Mouse (Mus musculus): ENCODE results near the gene BC051142. TPM values are rescaled to one million over a fixed set of nuclear protein-coding genes. Genes with fewer than 3 reads are reported as not detected.

Gene BC051142
- total and polyA plus RNA-seq, 3 experiments = 1.1 TPM; not detected in 2

DNA sequence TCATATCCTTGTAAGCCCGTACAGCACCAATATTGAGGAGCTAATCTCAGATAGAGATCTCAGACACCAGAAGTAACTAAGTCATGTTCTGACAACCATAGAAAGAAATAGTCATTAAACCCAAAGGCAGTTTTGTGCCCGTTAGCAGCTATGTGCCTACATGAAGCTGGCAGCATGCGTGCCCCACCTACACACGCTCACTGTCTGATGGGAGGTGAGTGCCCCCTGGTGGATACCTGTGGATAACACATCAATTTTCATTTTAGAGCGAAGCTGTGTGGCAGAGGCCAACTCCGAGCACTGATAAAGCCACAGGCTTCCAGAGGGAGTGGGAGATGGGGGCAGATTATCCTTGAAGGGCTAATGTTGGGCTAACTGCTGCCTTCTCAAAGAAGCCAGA, 12.5 kb downstream of the BC051142 start:
- 16% methylated on average over 6 of the region's 6 CpGs for WGBS
- TF ChIP-seq POLR2A (IDR thresholded peaks at IDR 0.05; ENCODE audit: insufficient read depth, low read depth, low read length) = no peak
- peak; percentile 87 for TF ChIP-seq CTCF (IDR thresholded peaks at IDR 0.05)
- Histone ChIP-seq H3K27ac (no peak overlapping the region), H3K4me1 (ENCODE audit: control insufficient read depth, insufficient read depth, low read length) (no peaks in the 10 kb centered on the region), H3K79me2 (replicated peaks; ENCODE audit: control insufficient read depth, insufficient read depth, low read length) (no peaks in the 10 kb centered on the region), H3K4me3 (no peak overlapping the region), H3K9ac (ENCODE audit: low read depth, low read length) (no peak overlapping the region), H3K27me3 (ENCODE audit: control insufficient read depth, insufficient read depth, low read length) (no peaks in the 10 kb centered on the region), H3K36me3 (ENCODE audit: control insufficient read depth, insufficient read depth, low read length) (no peaks in the 10 kb centered on the region)
- DNase-seq = peak; percentile 35 to 60
- intact Hi-C loops (cut with DNase I) = loop anchor here (1.0 to 2.0 kb wide), 2 partner anchors 23 to 60 kb away; no protein-coding TSS in a partner anchor

DNA sequence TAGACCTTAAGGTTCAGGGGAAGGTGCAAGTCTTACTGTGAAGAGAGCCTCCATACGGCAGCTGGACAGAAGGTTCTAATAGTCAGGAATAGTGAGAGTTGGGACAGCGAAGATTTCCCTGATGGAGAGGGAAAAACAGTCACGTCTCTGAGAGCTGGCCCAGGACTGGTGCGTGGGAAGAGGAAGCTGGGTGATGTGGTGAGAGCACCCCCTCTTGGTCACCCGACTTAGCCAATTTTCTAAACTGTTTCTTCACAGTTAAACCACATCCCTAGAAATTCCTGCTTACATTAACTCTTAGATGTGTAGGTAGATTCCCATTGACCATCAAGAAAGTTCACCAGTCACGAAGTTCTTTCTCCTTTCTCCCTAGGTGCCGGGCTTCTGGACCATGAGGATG, 21.4 kb downstream of the BC051142 start:
- Histone ChIP-seq H3K4me1 (ENCODE audit: control insufficient read depth, insufficient read depth, low read length) (no peaks in the 10 kb centered on the region), H3K9ac (ENCODE audit: low read depth, low read length) (no peak overlapping the region), H3K79me2 (replicated peaks; ENCODE audit: control insufficient read depth, insufficient read depth, low read length) (no peaks in the 10 kb centered on the region), H3K27me3 (ENCODE audit: control insufficient read depth, insufficient read depth, low read length) (peaks cover 1% of the 10 kb centered on the region; the same call in 1 of the 2 replicates), H3K4me3 (no peak overlapping the region), H3K27ac (no peak overlapping the region), H3K36me3 (ENCODE audit: control insufficient read depth, insufficient read depth, low read length) (no peaks in the 10 kb centered on the region)
- 61% methylated on average over 7 of the region's 7 CpGs for WGBS
- TF ChIP-seq EP300 (IDR thresholded peaks at IDR 0.05; ENCODE audit: insufficient read depth, low read depth, low read length) (no peak), POLR2A (IDR thresholded peaks at IDR 0.05; ENCODE audit: insufficient read depth, low read depth, low read length) (no peak)
- DNase-seq = no peak
- intact Hi-C loops (cut with DNase I) = no loop called here

DNA sequence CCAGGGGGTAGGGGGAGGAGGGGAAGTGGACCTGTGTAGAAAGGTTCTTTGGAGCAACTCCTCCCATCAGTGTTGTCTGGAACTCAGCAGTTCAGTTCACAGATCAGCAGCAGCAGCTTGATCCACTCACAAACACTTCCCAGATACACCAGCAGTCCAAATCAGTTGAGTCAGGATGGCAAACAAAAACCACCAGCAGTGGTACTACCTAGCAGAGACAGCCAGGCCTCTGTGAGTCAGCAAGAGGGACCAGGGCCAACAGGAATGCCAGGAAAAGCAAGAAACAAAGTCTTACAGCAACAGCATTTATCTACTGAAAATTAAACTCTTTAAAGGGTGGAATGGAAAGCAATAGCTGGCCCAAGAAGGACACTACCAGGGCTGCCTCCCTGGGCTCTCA, 29.0 kb downstream of the BC051142 start:
- H3K27ac ChIP-seq = no peak overlapping the region
- no peaks in the 10 kb centered on the region for H3K79me2 ChIP-seq (replicated peaks; ENCODE audit: control insufficient read depth, insufficient read depth, low read length)
- TF ChIP-seq POLR2A (IDR thresholded peaks at IDR 0.05; ENCODE audit: insufficient read depth, low read depth, low read length) = no peak
- no peak for TF ChIP-seq EP300 (IDR thresholded peaks at IDR 0.05; ENCODE audit: insufficient read depth, low read depth, low read length)
- no peak for TF ChIP-seq CTCF (IDR thresholded peaks at IDR 0.05)
- no peak overlapping the region for H3K9ac ChIP-seq (ENCODE audit: low read depth, low read length)
- H3K27me3 ChIP-seq (ENCODE audit: control insufficient read depth, insufficient read depth, low read length) = no peaks in the 10 kb centered on the region
- H3K4me3 ChIP-seq = no peak overlapping the region
- H3K36me3 ChIP-seq (ENCODE audit: control insufficient read depth, insufficient read depth, low read length) = no peaks in the 10 kb centered on the region
- no peak for DNase-seq
- intact Hi-C loops (cut with DNase I) = no loop called here
- H3K4me1 ChIP-seq (ENCODE audit: control insufficient read depth, insufficient read depth, low read length) = no peaks in the 10 kb centered on the region

DNA sequence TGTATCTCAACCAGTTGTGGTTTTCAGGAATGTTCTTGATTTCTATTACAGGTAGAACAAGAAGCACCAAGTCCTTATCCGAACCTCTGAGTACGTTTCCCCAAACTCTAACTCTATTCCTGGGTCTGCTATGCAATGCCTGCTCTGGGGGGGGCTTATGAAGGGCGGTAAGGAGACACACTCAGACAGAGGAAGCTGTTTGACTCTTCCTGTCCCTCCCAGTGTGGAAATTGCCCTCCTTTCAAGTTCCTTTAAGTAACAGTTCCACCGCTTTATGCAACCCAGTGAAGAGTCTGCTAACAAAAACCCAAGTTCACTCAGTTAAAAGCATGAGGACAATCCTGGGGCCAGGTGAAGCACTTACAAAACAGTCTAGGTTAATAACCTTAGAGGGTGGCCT, 38.5 kb downstream of the BC051142 start:
- peak in 1 of 2 experiments; percentile 6 for DNase-seq
- peak overlapping the region; percentile 38 for H3K27ac ChIP-seq
- intact Hi-C loops (cut with DNase I) = loop anchor here (5.0 kb wide), 1 partner anchor 120 kb away; no protein-coding TSS in a partner anchor
- peaks cover 5% of the 10 kb centered on the region for H3K4me1 ChIP-seq (ENCODE audit: control insufficient read depth, insufficient read depth, low read length)
- TF ChIP-seq EP300 (IDR thresholded peaks at IDR 0.05; ENCODE audit: insufficient read depth, low read depth, low read length) = no peak
- TF ChIP-seq POLR2A (IDR thresholded peaks at IDR 0.05; ENCODE audit: insufficient read depth, low read depth, low read length) = no peak
- TF ChIP-seq CTCF (IDR thresholded peaks at IDR 0.05) = no peak
- H3K4me3 ChIP-seq = no peak overlapping the region
- no peaks in the 10 kb centered on the region for H3K79me2 ChIP-seq (replicated peaks; ENCODE audit: control insufficient read depth, insufficient read depth, low read length)
- H3K36me3 ChIP-seq (ENCODE audit: control insufficient read depth, insufficient read depth, low read length) = no peaks in the 10 kb centered on the region
- no peak overlapping the region for H3K9ac ChIP-seq (ENCODE audit: low read depth, low read length)
- H3K27me3 ChIP-seq (ENCODE audit: control insufficient read depth, insufficient read depth, low read length) = no peaks in the 10 kb centered on the region
- 26% methylated on average over 4 of the region's 4 CpGs for WGBS

DNA sequence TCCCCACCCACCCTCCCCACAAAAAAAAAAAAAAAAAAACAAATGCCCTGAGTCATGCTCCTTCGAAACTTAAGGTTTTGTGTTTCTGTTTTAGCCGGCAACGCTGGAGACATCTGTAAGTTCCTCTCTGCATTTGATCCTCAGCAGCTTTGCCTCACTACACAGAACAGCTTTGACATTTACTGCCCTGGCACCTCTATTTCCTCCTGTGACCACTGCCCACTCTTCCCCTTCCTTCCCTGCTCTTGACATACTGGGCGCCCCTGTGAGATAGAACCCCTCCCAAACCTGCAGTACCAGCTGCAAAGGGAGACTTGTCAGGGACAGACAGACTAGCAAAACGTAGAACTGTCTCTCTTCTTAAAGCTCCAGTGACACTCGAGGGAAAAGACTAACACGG, 39.0 kb downstream of the BC051142 start:
- DNase-seq = peak in 1 of 2 experiments; percentile 3
- H3K79me2 ChIP-seq (replicated peaks; ENCODE audit: control insufficient read depth, insufficient read depth, low read length) = no peaks in the 10 kb centered on the region
- no peak overlapping the region for H3K9ac ChIP-seq (ENCODE audit: low read depth, low read length)
- no peaks in the 10 kb centered on the region for H3K36me3 ChIP-seq (ENCODE audit: control insufficient read depth, insufficient read depth, low read length)
- TF ChIP-seq EP300 (IDR thresholded peaks at IDR 0.05; ENCODE audit: insufficient read depth, low read depth, low read length) = no peak
- TF ChIP-seq POLR2A (IDR thresholded peaks at IDR 0.05; ENCODE audit: insufficient read depth, low read depth, low read length) = no peak
- TF ChIP-seq CTCF (IDR thresholded peaks at IDR 0.05) = no peak
- WGBS = 17% methylated on average over 7 of the region's 7 CpGs
- intact Hi-C loops (cut with DNase I) = loop anchor here (5.0 kb wide), 1 partner anchor 120 kb away; no protein-coding TSS in a partner anchor
- H3K27ac ChIP-seq = no peak overlapping the region
- no peak overlapping the region for H3K4me3 ChIP-seq
- H3K27me3 ChIP-seq (ENCODE audit: control insufficient read depth, insufficient read depth, low read length) = no peaks in the 10 kb centered on the region
- peaks cover 5% of the 10 kb centered on the region for H3K4me1 ChIP-seq (ENCODE audit: control insufficient read depth, insufficient read depth, low read length)

DNA sequence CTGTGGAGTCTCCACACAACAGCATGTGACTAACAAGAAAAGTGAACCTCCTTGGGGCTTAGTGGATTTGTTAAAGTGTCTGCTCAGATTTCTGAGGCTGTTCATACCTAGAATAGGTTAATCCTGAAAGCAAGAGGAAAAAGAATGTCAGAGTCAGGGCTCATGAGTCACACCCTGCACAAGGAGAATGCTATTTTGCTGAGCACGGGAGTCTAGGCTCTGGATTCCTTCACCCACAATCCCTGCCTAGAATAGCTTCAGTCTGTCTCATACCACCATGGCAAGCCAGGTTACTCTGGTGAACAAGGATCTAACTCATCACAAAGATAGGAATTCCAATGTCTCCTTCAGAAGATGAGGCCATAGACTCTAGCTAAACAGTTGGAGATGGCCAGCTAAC, 40.0 kb downstream of the BC051142 start:
- no peak overlapping the region for H3K27ac ChIP-seq
- H3K27me3 ChIP-seq (ENCODE audit: control insufficient read depth, insufficient read depth, low read length) = no peaks in the 10 kb centered on the region
- intact Hi-C loops (cut with DNase I) = loop anchor here (5.0 kb wide), 1 partner anchor 119 kb away; no protein-coding TSS in a partner anchor
- H3K9ac ChIP-seq (ENCODE audit: low read depth, low read length) = no peak overlapping the region
- no peak overlapping the region for H3K4me3 ChIP-seq
- WGBS = 21% methylated on average over 1 of the region's 1 CpGs
- H3K4me1 ChIP-seq (ENCODE audit: control insufficient read depth, insufficient read depth, low read length) = peaks cover 5% of the 10 kb centered on the region
- no peaks in the 10 kb centered on the region for H3K36me3 ChIP-seq (ENCODE audit: control insufficient read depth, insufficient read depth, low read length)
- H3K79me2 ChIP-seq (replicated peaks; ENCODE audit: control insufficient read depth, insufficient read depth, low read length) = no peaks in the 10 kb centered on the region
- DNase-seq = no peak
- TF ChIP-seq POLR2A (IDR thresholded peaks at IDR 0.05; ENCODE audit: insufficient read depth, low read depth, low read length) (no peak), EP300 (IDR thresholded peaks at IDR 0.05; ENCODE audit: insufficient read depth, low read depth, low read length) (no peak)

All from heart, adult 2 months (tissue).